Mouse (Mus musculus): ENCODE data around the gene Nhlrc1.

The Nhlrc1 gene

DNA sequence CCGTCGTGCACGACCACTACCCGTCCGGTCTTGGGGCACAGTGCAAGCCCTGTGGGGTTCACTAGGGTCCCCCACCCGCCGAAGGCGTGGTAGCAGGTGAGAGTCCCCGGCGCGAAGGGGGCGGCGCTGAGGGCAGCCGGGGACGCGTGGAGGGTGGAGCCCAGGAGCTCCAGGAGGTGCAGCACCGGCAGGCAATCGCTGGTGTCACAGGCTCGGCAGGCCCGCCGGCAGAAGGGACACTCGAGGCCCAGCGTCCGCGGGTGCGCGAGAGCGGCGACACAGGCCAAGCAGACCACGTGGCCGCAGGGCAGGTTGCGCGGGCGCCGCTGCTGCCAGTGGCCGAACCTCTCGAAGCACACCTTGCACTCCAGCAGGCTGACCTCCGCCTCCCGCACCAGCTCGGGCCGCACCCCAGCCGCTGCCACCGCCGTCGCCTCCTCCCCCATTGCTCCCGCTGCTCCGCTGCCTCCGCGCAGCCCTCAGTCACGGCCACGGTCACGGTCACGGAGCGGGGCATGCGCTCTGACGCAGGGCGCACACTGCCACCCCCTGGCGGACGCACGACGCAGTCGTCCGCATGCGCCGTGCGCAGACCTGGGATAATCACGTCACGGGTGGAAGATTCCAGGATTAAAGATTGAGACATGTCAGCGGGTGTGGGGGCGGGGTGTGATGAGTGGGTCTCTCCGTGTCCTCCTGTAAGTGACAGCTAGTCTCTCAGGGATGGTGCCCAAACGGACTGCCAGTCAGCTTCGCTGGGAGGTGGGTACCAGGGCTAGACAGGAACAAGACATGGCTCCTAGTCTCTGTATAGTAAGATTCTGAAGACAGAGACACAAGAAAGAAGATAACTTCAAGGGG lies at the start of gene Nhlrc1:
Nhlrc1 (minus strand) TSS at position 517 of the 861 bp plus-strand sequence.
- peak; percentile 66 for DNase-seq (ENCODE audit: low spot score)

DNA sequence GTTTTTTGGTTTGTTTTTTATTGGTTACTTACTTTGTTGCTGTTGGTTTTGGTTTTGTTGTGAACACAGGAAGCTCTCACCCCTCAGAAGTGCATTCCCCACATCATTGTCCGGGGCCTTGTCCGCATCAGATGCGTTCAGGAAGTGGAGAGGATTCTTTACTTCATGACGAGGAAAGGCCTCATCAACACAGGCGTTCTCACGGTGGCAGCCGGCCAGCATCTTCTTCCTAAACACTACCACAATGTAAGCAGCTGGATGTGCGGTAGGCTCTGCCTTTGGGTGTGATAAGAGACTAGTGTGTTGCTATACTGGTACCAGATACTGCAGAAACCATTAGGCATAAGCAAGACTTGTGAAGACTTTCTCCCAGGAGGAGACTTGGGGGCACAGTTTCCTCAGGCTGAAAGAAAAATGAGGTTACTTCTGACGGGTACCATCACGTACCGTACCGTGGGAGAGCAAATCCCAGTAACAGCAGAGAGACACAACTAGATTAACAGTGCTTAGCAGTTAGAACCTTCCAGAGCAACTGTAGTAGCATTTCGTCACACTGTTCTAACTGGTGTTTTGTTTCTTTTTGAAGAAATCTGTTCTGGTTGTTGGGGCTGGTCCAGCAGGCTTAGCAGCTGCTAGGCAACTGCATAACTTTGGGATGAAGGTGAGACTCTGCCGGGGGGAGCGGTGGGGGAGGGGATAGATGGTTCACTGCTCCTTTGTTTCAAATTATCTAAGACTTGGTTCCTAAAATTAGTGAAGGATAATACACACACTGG lies 49.5 kb upstream of the Nhlrc1 start:
- DNase-seq (ENCODE audit: low spot score), result no peak

DNA sequence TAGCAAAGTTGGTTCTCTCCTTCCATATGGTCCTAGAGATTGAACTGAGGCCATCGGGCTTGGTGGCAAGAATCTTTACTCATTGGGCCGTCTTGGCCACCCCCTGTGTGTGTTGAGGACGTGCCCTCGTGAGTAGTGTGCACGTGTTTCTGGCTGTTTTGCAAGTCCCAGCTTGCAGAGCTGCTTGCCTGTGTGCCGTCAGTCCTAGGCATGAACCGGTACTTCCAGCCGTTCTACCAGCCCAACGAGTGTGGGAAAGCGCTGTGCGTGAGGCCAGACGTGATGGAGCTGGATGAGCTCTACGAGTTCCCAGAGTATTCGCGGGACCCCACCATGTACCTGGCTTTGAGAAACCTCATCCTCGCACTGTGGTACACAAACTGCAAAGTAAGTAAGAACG lies 48.1 kb upstream of the Nhlrc1 start:
- no peak for DNase-seq (ENCODE audit: low spot score)

DNA sequence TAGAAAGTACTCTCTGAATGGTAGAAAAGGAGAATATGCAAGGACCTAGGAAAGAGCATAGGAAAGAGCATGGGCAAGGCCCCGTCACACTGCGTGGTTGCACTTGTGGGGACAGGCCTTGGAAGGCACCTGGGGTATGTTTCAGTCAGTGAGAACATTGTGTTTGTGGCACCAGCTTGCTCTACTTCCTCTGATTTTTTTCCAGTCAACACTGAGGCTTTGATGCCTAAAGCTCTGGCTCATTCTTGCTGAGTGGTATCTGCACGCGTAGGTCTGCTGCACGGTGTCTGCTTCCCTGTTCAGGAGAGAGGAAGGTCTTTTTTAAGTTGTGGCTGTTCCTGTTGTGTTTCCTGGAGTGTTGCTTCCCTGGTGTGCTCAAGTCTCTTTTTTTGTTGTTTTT lies 42.1 kb upstream of the Nhlrc1 start:
- no peak for DNase-seq (ENCODE audit: low spot score)

DNA sequence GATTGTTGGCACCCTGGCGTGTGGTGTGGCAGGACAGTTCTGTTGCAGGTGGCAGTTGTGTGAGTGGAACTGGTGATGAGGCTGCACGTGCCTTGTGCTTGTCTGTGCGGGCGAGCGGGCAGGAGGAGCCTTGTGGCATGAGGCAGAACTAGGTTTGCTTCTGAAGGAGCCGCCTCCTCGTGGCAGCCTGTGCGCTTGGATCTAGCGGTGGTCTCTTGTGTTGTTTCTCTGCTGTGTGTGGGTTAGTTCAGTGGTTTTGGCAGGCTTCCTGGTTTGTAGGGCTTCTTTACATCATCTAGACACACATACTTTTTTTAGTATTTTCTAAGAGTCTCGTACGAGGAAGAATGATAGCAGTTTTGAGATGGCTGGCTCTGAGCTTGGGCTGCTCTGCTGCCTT lies 41.5 kb upstream of the Nhlrc1 start:
- peak; percentile 39 for DNase-seq (ENCODE audit: low spot score)

DNA sequence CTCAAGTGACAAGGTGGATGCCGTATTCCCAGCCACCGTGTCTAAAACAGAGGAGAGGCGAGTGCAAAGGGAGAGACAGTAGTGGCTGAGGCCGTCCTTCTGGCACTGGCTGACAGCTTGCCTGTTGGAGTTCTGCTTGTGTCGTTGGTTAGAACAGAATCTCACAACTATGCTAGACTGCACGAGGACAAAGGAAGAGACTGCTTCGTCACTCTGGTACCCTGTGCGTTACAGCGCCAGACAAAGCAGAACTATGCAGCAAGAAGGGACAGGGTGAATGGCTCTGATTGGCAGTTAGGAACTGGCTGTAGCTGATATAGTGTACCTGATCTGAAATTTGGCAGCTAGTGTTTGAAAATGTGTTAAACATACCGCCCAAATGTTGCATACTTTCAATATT lies 39.3 kb upstream of the Nhlrc1 start:
- no peak for DNase-seq (ENCODE audit: low spot score)

DNA sequence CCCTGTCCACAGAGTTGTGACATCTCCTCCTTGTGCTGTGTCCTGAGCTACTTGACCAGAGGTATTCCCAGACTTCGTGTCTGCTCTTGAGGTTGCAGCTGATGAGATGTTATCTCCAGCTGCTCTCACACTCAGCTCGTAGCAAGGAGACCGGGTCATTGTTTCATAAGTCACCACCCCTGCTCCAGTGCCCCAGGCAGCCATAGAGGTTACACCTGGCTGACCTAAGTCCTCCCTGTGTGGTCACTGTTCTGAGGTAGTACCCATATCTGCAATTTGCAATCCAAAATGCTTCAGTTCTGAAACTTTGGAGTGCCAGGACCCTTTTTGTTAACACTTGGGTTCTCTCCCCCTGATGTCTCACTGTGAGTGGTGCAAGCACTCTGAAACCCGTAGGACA lies 35.4 kb upstream of the Nhlrc1 start:
- no peak for DNase-seq (ENCODE audit: low spot score)

DNA sequence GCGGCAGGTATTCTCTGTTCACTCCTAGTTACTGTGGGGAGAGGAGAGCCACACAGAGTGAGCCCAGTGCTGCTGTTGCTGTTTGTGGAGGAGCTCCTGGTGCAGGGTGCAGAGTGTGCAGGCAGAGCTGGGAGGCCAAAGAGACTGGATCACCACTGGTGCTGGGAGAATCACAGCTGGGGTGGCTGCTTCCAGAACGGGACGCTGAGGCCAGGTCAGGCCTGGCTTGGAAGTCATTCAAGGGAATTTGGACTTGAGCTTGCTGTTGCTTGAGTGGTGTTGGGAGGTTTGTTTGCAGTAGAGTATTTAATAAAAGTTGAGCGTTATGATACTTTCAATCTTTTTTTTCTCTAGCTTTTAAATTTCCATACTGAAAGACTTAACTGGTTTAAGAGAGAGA lies 33.3 kb upstream of the Nhlrc1 start:
- no peak for DNase-seq (ENCODE audit: low spot score)

DNA sequence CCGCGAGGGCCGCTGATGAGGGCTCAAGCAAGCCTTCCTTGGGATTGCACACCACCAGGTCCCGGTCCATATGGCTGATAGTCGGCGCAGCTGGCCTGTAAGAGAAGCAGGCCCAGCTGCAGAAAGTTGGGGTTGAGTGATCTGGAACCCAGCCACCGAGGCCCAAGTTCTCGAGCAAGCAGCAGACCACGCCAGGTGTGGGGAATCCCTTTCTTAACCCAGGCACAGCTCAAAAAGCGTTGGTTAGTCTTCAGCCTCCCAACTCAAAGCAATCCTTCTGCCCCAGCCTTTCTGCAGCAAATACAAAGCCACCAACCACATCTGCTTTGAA lies 29.9 kb upstream of the Nhlrc1 start, which contains the start of gene Tpmt:
Tpmt (minus strand) TSS at position 121 of the 331 bp plus-strand sequence.
- no peak for DNase-seq (ENCODE audit: low spot score)

DNA sequence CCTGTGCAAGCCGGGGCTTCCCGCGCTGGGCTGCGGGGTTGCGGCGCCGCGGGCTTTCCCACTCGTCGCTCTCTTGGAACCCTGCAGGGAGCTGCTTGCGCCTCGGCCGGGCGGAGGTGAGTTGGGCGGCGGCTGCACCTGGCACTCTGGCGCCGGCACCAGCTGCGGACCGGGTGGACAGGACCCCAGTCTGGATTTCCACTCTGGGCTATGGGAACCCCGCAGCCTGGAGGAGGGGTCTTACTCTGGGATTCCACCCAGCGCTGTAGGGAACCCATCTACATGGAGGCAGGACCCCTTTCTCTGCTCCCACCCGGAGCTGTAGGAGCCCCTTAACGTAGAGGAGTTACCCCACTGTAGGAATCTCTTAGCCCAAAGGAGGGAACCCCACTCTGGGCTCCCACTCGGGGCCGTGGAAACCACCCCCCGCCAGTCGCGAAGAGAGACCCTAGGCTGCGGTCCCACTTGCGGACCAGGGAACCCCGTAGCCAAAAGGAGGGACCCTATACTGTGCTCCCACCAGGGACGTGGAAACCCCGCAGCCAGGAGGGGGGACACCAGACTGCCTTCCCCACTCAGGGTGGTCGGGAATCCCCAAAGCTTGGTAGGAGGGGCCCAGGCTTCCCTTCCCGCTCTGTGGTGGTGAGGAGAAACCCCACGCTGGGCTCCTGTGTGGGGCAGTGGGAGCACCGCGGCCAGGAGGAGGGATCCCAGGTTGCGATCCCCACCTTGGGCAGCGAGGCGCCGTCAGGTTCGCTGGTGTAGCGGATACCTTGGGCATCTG lies 29.4 kb upstream of the Nhlrc1 start:
- DNase-seq (ENCODE audit: low spot score), result no peak

DNA sequence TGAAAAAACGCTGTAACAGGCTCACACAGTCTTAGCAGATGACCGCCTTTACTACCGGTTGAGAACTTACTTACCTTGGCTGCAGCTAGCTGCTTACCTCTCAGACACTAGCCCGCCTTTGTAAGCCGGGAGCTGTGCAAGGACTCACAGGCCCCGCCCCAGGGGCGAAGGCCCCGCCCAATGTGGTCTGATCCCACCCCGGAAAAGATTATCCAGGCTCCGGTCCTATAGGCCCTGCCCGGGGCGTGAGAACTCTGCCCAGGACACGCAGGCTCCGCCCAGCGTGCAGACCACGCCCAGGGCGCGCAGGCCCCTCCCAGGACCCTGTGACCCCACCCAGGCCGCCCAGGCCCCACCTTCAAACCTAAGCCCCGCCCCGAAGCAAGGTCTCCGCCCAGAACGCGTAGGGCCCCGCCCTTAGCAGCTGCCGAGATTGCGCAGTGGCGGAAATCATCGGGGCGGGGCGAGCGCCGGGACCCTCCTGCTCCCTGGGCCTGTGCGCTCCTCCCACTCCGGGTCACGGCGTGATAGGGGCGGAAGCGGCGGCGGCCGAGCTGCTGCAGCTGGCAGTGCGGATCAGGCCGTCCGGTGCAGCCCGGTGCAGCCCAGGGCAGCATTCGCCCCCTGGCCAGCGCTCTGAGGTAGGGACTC lies 28.5 kb upstream of the Nhlrc1 start, which contains the start of gene Kdm1b:
Kdm1b (plus strand) TSS at position 470 of the 651 bp plus-strand sequence.
- peak; percentile 97 for DNase-seq (ENCODE audit: low spot score)

DNA sequence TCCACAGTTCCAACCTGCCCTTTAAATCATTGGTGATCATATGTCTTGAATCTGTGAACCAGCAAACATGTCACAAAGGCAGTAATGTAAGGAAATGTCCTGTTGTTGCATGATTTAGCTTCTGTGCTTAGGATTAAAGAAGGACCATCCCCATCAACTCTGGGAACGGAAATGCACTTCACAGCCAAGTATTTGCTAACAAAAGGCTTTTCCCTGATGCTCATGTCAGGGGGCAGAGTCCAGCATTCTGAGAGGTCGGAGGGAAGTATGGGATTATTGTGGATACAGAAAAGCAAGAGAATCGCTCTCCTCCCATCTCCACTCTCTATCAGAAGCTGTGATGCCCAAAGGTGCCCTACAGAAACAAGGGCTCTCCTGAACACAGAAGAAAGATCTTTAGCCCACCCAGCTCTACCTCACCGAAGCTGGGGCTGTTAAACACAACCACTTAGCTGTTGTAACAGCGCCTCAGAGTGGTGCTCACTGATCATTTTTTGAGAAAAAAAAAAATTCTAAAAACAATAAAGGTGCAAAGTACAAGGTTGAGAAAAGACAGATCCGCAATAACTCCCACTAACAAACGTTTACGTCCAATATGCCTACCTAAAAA lies 27.5 kb upstream of the Nhlrc1 start:
- no peak for DNase-seq (ENCODE audit: low spot score)

DNA sequence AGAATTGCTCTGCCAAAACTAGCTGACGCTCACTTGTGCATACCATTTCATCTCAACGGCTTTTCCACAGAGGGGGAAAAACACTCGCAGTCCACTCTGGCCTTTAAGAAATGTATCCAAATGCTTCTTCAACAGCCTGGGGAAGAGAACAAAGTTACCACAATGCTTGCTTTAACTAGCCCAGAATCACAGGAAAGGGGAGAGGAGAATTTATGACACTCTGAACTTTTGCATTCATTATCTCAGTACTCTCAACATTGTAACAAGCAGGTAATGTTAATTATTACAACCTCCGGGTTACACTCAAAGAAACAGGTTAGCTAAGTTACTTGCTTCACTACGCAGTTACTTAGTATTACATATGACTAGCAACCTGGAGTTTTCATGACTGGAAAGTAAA lies 25.4 kb upstream of the Nhlrc1 start:
- DNase-seq (ENCODE audit: low spot score), result no peak

DNA sequence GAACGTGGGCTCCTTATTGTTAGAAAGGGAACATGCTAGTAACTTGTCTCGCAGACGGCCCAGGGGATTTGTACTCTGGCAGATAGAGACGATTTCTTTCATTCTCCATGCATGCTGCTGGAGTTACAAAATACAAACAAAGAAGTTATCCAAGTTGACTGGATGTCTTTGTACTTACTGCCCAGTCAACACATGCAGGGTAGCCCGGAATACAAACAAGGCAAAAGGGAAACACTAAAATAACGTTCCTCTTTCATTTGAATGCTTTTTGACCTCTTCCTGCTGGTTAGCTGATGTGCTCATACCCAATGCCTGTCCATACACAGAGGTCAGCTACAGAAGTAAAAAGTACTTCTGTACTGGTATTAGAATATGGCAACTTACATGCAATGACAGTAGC lies 23.3 kb upstream of the Nhlrc1 start:
- DNase-seq (ENCODE audit: low spot score), result no peak

DNA sequence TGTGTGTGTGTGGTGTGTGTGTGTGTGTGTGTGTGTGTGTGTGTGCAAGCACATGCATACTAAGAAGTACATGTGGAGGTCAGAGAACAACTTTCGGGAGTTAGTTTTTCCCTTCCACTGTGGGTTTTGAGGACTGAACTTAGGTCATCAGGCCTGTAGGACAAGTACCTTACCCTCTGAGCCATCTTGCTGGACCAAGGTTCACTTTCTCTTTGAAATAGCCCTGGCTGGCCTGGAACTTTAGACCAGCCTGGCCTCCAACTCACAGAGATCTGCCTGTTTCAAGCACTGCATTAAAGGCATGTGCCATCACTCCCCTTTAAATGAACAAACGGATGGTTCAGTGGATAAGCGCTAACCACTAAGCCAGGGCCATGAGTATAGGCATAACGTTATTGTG lies 19.0 kb upstream of the Nhlrc1 start:
- DNase-seq (ENCODE audit: low spot score), result no peak

DNA sequence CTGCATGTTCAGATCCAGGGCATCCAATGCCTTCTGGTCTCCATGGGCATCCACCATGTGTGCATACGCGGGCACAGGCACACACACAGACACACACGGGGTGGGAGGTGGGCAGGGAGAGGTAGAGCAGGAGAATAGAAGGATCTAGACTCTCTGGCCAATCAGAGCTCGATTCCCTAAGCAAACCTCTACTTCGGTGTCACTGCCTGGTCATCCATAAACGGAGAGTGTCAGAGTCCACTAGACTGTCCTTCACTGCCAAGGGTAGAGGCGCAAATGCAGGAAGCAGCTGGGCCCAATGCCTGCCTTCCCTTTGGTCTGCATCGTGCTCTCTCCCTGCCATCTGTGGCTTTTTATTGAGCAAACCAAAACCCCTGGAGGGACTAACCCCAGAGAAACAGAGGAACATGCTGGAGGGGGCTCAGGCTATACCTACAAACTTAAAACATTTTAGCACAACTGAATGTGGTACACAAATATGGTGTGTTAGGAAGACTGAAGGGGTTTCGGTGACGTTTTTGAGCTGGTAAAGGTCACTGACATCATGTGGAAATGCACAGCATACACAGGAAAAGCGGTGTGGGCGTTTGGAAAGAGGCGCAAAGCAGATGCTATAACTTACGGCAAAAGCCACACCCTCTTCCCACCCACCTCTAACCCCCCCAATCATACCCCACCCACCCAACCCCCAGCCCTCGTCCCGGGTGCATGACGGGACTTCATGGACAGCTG lies 15.9 kb upstream of the Nhlrc1 start:
- DNase-seq (ENCODE audit: low spot score), result no peak

DNA sequence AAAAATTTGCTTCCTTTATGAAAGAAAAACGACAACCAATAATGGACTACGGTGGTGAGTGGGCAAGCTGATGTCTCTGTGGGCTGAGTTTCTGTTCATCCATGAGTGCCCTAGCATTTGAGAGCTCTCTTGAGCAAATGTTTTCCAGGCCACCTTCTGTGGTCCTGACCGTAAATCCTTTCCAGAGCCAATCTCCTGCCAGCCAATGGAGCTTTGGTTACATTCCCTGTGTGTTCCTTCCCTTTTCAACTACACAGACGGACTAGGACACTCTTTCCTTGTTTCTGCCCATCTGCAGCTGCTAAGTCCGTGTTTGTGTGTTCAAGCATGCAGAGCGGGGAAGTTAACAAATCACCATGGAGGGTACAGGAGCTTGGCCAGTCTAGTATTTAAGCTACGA lies 6.1 kb upstream of the Nhlrc1 start:
- DNase-seq (ENCODE audit: low spot score), result no peak

DNA sequence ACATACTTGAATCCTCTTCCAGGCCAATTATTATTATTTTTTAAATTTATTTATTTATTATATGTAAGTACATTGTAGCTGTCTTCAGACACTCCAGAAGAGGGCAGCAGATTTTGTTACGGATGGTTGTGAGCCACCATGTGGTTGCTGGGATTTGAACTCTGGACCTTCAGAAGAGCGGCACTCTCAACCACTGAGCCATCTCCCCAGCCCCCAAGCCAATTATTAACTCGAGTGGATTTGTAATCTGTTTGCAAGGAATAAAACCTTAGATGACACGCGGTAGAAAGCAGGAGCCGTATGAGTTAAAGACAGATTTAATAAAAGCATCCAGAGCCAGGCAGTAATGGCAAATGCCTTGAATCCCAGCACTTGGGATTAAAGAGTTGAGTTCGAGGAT lies 5.1 kb upstream of the Nhlrc1 start:
- no peak for DNase-seq (ENCODE audit: low spot score)

DNA sequence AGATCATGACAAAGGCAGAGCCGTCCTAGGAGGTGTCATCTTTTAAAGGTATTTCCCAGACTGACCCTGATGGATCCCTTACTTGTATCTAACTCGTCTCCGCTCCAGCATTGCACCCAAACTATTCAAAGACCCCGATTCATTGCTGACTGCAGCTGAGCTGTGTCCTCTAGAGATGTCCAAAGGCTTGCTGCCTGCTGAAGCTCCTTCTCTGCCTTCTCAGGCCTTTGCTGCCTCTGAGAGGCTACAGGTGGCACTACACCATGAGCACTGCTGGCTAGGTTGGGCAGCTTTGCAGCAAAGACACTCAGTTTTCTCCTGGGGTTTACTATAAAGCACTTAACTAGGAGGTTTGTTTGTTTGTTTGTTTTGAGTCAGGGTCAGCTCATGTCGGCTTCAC lies 2.6 kb upstream of the Nhlrc1 start:
- DNase-seq (ENCODE audit: low spot score), result peak; percentile 50

DNA sequence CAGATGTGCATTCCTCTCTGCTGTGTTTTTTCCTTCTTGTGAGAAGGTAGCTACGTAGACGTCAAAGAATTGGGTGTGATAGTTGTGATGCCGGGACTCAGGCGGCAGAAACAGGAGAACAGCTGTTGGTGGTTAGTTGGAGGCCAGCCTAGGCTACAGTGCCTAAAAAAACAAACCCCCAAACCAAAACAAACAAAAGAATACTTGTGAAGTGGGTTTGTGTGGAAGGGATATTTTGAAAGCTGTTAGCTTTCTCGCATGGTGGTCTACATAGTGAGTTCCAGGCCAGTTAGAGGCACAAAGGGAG lies 498 bp upstream of the Nhlrc1 start:
- DNase-seq (ENCODE audit: low spot score), result no peak

DNA sequence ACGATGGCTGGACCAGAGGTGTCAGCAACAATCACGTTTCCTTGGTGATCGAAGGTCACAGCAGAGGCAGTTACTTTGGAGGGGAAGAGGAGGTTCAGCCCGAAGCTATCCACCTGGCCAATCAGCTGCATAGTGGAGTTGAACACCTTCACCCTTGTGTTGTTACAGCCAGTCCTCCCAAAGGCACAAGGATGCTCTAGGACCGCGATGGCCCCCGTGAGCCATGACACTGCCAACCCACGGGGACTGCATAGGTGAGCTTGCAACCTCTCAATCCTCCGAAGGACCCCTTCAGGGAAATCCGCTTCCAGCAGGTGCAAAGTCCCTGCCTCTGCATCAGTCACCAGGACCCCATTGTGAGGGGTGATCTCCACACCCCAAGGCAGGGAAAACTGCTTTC lies 910 bp downstream of the Nhlrc1 start:
- DNase-seq (ENCODE audit: low spot score), result no peak
